Mouse (Mus musculus): ENCODE results near the gene Irf9. TPM values are rescaled to one million over a fixed set of nuclear protein-coding genes. Genes with fewer than 3 reads are reported as not detected.

The Irf9 gene
- total and polyA plus RNA-seq, 3 experiments: 8.5 to 14.8 TPM; not detected in 1

GRCm38 (mm10) chr14:55634874-55635522 lies 31.6 kb downstream of the Irf9 start:
- no peaks in the 10 kb centered on the region for H3K9me3 ChIP-seq (replicated peaks; ENCODE audit: insufficient read depth, low read length)
- no peaks in the 10 kb centered on the region for H3K27me3 ChIP-seq (ENCODE audit: control insufficient read depth in 1 of 2, insufficient read depth in 2 of 2, low read length in 2 of 2)
- no peaks in the 10 kb centered on the region for H3K4me1 ChIP-seq (ENCODE audit: control insufficient read depth in 1 of 2, insufficient read depth in 2 of 2, low read length in 2 of 2)
- DNase-seq (ENCODE audit: low read depth, low spot score): peak; percentile 64
- peak overlapping the region; percentile 64 to 83 for H3K4me3 ChIP-seq (ENCODE audit: control insufficient read depth in 1 of 2, insufficient read depth in 1 of 2, low read depth in 2 of 2, low read length in 2 of 2)
- TF ChIP-seq MEF2A (IDR thresholded peaks at IDR 0.05; ENCODE audit: extremely low read depth, insufficient replicate concordance, low read depth, low read length, poor library complexity, severe bottlenecking): no peak
- TF ChIP-seq GATA1 (IDR thresholded peaks at IDR 0.05; ENCODE audit: low read depth, low read length): no peak
- no peak for TF ChIP-seq MAZ (IDR thresholded peaks at IDR 0.05; ENCODE audit: low read depth, low read length)
- TF ChIP-seq E2F4 (IDR thresholded peaks at IDR 0.05; ENCODE audit: borderline replicate concordance, low read depth, low read length): no peak
- no peak for TF ChIP-seq ETS1 (IDR thresholded peaks at IDR 0.05; ENCODE audit: low read depth, low read length)
- no peak for TF ChIP-seq CTCF (IDR thresholded peaks at IDR 0.05 in 2 of 3, conservative IDR thresholded peaks at IDR 0.05 in 1 of 3; ENCODE audit: control insufficient read depth in 1 of 3, insufficient read depth in 1 of 3, low read depth in 2 of 3, low read length in 3 of 3, poor library complexity in 1 of 3, severe bottlenecking in 1 of 3)
- peak; percentile 10; the same call in 1 of the 2 replicates for TF ChIP-seq SMC3 (IDR thresholded peaks at IDR 0.05; ENCODE audit: low read depth, low read length)
- TF ChIP-seq MYC (IDR thresholded peaks at IDR 0.05; ENCODE audit: low read depth, low read length): no peak
- peak; percentile 53; the same call in 1 of the 2 replicates for TF ChIP-seq RCOR1 (IDR thresholded peaks at IDR 0.05; ENCODE audit: low read depth, low read length)
- no peak for TF ChIP-seq POLR2AphosphoS5 (IDR thresholded peaks at IDR 0.05; ENCODE audit: borderline replicate concordance, low read depth, low read length)
- no peak for TF ChIP-seq UBTF (IDR thresholded peaks at IDR 0.05; ENCODE audit: borderline replicate concordance, insufficient read depth, low read depth, low read length)
- no peak for TF ChIP-seq POLR2A (IDR thresholded peaks at IDR 0.05; ENCODE audit: control insufficient read depth in 1 of 2, insufficient read depth in 1 of 2, low read depth in 1 of 2, low read length in 2 of 2, poor library complexity in 1 of 2)
- peak overlapping the region; percentile 58 for H3K27ac ChIP-seq (ENCODE audit: control insufficient read depth, low read depth, low read length)
- H3K36me3 ChIP-seq (ENCODE audit: control insufficient read depth in 1 of 2, insufficient read depth in 2 of 2, low read length in 2 of 2): peaks cover 2% of the 10 kb centered on the region in 2 experiments; a peak in 3 of 4 replicates
- peak overlapping the region; percentile 86 for H3K9ac ChIP-seq (ENCODE audit: control insufficient read depth, low read depth, low read length, poor library complexity, severe bottlenecking)
- peaks cover 7% of the 10 kb centered on the region for H3K79me2 ChIP-seq (ENCODE audit: control insufficient read depth, insufficient read depth, low read length, poor library complexity)

- Histone ChIP-seq H3K36me3 (ENCODE audit: control insufficient read depth in 1 of 2, insufficient read depth in 2 of 2, low read length in 2 of 2) (peaks cover 2% of the 10 kb centered on the region in 2 experiments; a peak in 3 of 4 replicates), H3K4me1 (ENCODE audit: control insufficient read depth in 1 of 2, insufficient read depth in 2 of 2, low read length in 2 of 2) (no peaks in the 10 kb centered on the region), H3K4me3 (ENCODE audit: control insufficient read depth in 1 of 2, insufficient read depth in 1 of 2, low read depth in 2 of 2, low read length in 2 of 2) (peak within 1 kb of the TSS; percentile 64 to 83), H3K79me2 (ENCODE audit: control insufficient read depth, insufficient read depth, low read length, poor library complexity) (peaks cover 12% of the 10 kb centered on the region), H3K9ac (ENCODE audit: control insufficient read depth, low read depth, low read length, poor library complexity, severe bottlenecking) (peak within 1 kb of the TSS; percentile 86), H3K9me3 (replicated peaks; ENCODE audit: insufficient read depth, low read length) (no peaks in the 10 kb centered on the region), H3K27me3 (ENCODE audit: control insufficient read depth in 1 of 2, insufficient read depth in 2 of 2, low read length in 2 of 2) (no peaks in the 10 kb centered on the region), H3K27ac (ENCODE audit: control insufficient read depth, low read depth, low read length) (peak within 1 kb of the TSS; percentile 58)
- peak; percentile 94 for DNase-seq (ENCODE audit: low read depth, low spot score)
- TF ChIP-seq MAX (IDR thresholded peaks at IDR 0.05; ENCODE audit: low read length): peak; percentile 97
- TF ChIP-seq POLR2AphosphoS5 (IDR thresholded peaks at IDR 0.05; ENCODE audit: borderline replicate concordance, low read depth, low read length): no peak
- peak; percentile 60; the same call in 1 of the 2 replicates for TF ChIP-seq POLR2AphosphoS2 (IDR thresholded peaks at IDR 0.05; ENCODE audit: low read length)
- no peak for TF ChIP-seq ZKSCAN1 (IDR thresholded peaks at IDR 0.05; ENCODE audit: low read depth, low read length)
- no peak for TF ChIP-seq MYB (IDR thresholded peaks at IDR 0.05; ENCODE audit: low read depth, low read length)
- no peak for TF ChIP-seq JUND (IDR thresholded peaks at IDR 0.05; ENCODE audit: low read depth, low read length)
- peak; percentile 69 to 74 for TF ChIP-seq POLR2A (IDR thresholded peaks at IDR 0.05; ENCODE audit: control insufficient read depth in 1 of 2, insufficient read depth in 1 of 2, low read depth in 1 of 2, low read length in 2 of 2, poor library complexity in 1 of 2)
- TF ChIP-seq RAD21 (IDR thresholded peaks at IDR 0.05; ENCODE audit: low read depth, low read length): no peak
- peak; percentile 83 for TF ChIP-seq HCFC1 (IDR thresholded peaks at IDR 0.05; ENCODE audit: low read depth, low read length)
- peak; percentile 94 for TF ChIP-seq BHLHE40 (IDR thresholded peaks at IDR 0.05; ENCODE audit: borderline replicate concordance, low read depth, low read length)
- no peak for TF ChIP-seq RCOR1 (IDR thresholded peaks at IDR 0.05; ENCODE audit: low read depth, low read length)
- no peak for TF ChIP-seq TCF12 (IDR thresholded peaks at IDR 0.05; ENCODE audit: low read depth, low read length)
- no peak for TF ChIP-seq GABPA (IDR thresholded peaks at IDR 0.05; ENCODE audit: low read depth, low read length)
- peak; percentile 99 for TF ChIP-seq SIN3A (IDR thresholded peaks at IDR 0.05; ENCODE audit: low read length)
- peak; percentile 96 for TF ChIP-seq MYC (IDR thresholded peaks at IDR 0.05; ENCODE audit: low read depth, low read length)
- TF ChIP-seq ZNF384 (IDR thresholded peaks at IDR 0.05; ENCODE audit: low read depth, low read length): no peak
- TF ChIP-seq SMC3 (IDR thresholded peaks at IDR 0.05; ENCODE audit: low read depth, low read length): no peak
- no peak for TF ChIP-seq USF2 (IDR thresholded peaks at IDR 0.05; ENCODE audit: borderline replicate concordance in 1 of 2, insufficient read depth in 1 of 2, low read depth in 1 of 2, low read length in 2 of 2)
- TF ChIP-seq UBTF (IDR thresholded peaks at IDR 0.05; ENCODE audit: borderline replicate concordance, insufficient read depth, low read depth, low read length): no peak
- TF ChIP-seq E2F4 (IDR thresholded peaks at IDR 0.05; ENCODE audit: borderline replicate concordance, low read depth, low read length): no peak
- TF ChIP-seq ETS1 (IDR thresholded peaks at IDR 0.05; ENCODE audit: low read depth, low read length): peak; percentile 53; the same call in 1 of the 2 replicates
- TF ChIP-seq GATA1 (IDR thresholded peaks at IDR 0.05; ENCODE audit: low read depth, low read length): no peak
- peak; percentile 74 for TF ChIP-seq TBP (IDR thresholded peaks at IDR 0.05; ENCODE audit: low read depth, low read length)
- TF ChIP-seq NELFE (IDR thresholded peaks at IDR 0.05; ENCODE audit: low read depth, low read length): no peak; the same call in 1 of the 2 replicates
- TF ChIP-seq CHD2 (IDR thresholded peaks at IDR 0.05; ENCODE audit: low read length): no peak
Measured at GRCm38 (mm10) chr14:55635523-55636007, 32.2 kb downstream of the Irf9 start, which contains the start of gene Ipo4. Ipo4 (minus strand) TSS chr14:55635957.

All from MEL (cell line).